Mouse (Mus musculus) layer of hippocampus, postnatal 10 days (tissue): ENCODE measurements around the gene Rom1. TPM values are rescaled to one million over a fixed set of nuclear protein-coding genes. Genes with fewer than 3 reads are reported as not detected.

Experiments
- DNase-seq, 2 experiments: peaks; one replicate each; pipeline ENCODE4 v3.0.0; 2021; ENCODE audit warnings: low spot score in 2 of 2
- total RNA-seq, 2 experiments: library from RNA; stranded (reverse); gene quantifications; 2 replicates each; pipeline ENCODE4 v1.2.3; 2021

Gene Rom1
- total RNA-seq, 2 experiments from 2014 or later, result 2.3 to 2.4 TPM

DNA sequence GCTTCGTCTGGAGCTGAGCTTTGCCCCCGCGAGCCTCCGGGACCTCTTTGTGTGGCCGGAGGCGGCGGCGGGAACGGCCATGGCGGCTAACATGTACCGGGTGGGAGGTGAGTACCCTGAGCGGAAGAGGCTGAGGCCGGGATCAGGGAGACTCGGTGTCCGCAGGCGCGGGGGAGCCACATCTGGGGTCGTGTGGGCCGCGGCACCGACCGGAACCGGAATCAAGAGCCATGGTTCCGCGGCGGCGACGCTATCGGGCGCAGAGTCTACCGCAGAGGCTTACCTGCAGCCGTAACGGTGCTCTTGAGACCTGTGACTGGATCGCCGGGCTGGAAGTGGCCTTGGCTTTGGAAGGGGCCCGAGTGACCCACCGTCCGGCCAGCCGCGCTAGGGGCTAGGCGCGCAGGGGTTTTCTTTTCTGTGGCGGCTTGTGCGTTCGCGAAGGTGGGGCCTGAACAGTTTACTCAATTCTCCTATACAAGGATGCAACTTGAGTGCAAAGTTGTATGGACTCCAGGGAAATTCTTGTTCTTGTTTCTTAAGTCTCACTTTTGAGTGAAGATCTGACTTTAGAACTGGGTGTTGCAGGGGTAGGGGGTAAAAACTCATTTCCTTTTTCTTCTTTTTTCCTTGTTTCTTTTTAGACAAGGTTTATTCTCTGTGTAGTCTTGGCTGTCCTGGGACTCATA is 13.3 kb upstream of the Rom1 start:
- DNase-seq, result no peak

DNA sequence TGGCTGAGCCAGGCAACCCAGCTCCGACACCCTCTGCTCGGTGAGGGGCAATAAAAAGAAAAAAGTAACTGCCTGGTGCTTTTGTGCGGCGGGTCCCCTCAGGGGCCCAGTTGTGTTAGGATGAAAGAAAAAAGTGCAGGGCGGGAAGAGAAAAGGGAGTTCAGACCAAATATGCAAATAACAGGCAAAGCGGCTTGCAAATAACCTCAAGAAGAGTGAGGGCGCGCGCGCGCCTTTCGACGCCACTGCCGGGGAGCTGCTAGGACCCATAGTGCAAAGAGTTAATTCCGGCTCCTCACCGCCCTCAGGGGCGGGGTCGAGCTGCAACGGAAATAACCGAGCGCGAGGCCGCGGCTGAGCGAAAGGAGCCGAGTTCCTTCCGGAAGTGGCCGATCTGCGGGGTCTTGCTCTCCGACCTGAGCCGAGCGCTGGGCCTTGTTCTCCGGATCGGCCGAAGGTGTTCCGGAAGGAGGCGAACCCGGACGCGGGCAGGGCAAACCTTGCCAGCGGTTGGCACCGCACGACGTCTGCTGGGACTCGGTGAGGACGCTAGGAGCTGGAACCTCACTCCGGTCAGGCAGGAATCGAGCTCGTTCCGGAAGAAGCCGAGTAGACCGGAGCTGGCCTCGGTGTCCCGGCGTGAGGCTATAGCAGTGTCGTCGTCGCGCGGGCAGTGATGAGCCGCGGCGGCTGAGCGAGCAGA is 12.5 kb upstream of the Rom1 start, which contains the start of gene Mta2:
Gene Mta2 (plus strand): TSS at position 361 of the 703 bp plus-strand sequence.
- DNase-seq, result peak; percentile 98

DNA sequence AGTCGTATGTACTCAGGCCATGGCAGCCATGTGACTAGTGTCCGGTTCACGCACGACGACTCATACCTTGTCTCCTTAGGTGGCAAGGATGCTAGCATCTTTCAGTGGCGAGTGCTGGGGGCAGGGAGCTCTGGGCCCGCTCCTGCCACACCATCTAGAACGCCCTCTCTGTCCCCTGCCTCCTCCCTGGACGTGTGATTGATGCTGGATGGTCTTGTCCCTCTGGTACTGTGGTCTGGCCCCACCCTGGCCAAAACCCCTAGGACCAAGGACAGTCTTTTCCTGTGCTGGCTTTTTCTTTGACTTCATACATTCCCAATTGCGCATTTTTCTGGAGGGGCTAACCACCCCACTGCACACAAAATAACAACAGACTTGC is 12.0 kb upstream of the Rom1 start:
- no peak for DNase-seq

DNA sequence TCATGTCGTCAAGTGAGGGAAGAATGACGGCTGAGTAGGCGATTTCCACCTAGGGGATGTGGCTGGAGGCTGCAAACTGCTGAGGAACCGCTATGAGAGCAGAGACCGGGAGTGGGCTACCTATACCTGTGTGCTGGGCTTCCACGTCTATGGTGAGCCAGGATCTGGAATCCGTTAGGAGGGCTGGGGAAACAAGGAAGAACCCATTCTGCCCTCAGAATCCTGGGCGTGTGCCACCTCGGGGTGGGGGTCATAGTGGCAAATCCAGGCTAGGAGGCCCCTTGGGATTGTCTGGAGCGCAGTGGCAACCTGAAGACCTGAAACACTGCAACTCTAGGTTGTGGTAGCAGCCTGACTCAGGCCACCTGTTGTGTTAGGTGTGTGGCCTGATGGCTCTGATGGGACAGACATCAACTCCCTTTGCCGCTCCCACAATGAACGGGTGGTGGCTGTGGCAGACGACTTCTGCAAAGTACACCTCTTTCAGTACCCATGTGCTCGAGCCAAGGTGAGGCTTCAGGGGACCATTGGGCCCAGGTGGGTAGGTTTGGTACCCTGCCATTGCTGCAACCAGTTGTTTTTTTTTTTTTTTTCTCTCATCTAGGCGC is 11.5 kb upstream of the Rom1 start:
- DNase-seq, result no peak

DNA sequence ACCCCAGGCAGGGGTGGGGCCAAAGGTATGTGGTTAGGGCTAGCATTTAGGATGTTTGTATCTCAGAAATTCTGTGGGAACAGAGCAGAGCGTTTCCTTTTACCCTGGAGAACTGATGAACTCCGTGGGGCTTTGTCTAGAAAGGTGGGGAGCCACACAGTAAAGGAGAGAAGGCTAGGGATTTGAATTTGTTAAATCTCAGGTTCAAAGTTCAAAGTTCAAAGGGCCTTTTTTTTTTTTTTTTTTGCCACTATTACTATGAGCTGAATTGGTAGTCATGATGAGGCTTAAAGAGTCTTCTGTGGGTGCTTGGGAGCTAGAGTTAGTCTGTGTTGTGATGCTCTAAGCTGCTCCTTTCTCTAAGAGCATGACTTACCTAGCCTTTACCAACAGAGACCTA is 7.6 kb upstream of the Rom1 start:
- no peak for DNase-seq

DNA sequence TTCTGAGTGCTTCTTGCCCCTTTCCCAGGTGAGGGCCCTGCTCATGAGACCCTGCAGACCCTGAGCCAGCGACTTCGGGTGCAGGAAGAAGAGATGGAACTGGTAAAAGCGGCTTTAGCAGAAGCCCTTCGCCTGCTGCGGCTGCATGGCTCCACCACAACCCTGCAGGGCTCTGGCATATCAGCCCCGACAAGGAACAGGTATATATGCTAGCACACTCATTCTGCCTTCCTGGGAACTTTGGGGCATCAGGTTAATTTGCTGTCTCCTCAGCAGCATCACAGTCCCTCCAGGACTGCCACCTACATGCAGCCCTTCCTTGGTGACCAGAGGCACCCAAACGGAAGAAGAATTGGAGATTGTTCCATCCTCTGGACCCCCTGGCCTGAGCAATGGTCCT is 1.6 kb upstream of the Rom1 start:
- DNase-seq, result no peak

DNA sequence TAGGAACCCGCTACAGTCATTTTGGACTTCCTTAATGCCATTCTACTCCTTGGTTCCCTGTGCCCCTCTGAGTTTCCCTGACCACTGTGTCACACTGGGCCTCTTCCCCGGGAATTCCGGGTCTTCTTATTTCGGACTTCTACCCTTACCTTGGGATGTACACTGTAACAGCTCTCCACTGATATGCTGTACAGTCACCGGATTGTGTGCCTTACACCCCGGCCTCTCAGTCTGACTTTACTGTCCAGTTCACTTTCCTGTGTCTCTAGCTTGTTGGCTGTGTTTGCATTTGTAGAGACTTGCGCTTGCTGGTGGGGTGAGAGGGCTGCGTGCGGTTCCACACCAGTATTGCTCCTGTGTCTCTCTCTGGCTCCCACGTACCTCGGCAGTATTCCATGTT is 961 bp upstream of the Rom1 start:
- no peak for DNase-seq

DNA sequence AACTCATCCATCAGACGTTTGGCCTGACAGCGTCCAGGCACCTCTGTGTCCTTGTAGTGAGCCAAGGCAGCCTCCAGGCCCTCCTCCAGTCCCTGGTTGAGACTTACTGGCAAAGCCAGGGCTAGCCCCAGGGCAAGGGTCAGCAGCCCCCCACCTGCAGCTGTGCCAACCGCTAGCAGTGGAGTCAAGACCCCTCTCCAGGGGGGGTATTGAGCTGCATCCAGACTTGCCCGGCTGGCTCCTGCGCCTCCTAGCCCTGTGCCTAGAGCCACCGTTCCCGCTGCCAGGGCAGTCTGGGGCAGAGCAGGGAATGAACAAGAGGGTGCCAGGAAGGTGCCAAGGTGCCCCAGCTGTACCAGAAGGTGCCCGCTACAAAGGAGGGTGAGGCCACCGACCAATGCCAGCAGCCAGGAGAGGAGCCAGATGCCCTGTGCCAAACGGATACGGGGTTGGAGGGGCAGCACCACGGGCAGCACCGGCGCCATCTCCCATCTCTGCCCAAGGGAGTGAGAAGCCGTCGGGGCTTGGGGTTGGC is 400 bp downstream of the Rom1 start:
- no peak for DNase-seq

DNA sequence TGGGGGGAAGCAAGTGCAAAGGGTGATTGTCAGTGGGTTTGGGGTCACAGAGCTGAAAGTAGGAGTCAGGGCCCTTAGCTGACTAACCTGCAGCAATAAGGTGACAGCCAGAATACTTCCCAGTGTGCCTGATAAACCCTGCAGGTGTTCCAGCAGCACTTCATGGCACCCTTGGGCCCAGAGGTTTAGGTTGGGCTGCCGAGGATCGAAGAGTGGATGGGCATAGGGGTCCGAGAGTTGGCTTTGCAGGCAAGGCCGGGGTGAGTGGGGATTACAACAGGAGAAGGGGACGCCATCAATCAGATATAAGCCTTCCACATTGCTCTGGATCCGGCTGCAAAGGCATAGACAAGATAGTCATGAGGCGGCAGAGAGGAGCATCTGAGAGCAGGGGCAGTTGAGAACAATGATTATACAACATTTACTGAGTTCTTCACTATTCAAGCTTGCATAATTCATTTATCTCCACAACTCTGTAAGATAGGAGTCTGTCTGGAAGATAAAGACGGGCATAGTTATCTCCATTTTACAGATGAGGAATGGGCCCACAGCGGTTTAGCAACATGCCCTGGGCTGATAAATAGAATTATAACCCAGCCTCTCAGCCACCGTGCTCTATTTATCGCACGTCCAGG is 1.1 kb downstream of the Rom1 start:
- DNase-seq, result no peak

DNA sequence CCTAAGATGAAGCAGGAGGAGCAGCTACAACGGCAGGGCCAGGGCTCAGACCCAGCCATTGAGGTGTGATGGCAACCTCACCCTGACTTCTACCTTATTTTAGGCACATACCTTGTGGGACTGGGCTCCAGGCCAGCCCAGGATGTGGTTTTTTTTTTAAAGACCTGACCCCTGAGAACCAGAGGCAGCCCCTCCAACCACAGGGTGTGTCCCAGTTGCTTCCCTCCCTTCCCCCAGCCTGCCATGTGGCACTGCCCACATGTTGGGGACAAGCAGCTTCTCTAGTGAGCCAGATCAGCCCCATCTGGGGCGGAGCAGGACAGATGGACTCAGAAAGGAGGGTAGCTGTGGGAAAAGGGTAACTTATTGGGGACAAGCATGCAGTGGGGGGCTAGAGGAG is 2.4 kb downstream of the Rom1 start:
- DNase-seq, result no peak

DNA sequence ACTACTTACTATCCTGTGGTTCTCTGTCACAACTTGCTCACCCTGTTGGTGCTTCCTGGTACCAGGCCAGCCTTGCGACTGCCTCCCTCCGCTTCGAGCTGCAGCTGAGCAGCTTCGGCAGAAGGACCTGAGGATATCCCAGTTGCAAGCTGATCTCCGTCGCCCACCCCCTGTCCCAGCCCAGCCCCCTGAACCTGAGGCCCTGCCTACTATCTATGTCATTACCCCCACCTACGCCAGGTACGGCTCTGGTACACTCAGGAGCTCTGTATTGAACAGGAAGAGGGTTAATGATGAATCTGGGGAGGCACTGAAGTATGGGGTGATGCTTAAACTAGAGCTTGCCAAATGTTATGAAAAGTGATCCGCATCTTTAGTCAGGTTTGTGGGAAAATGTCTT is 7.4 kb downstream of the Rom1 start:
- DNase-seq, result no peak

DNA sequence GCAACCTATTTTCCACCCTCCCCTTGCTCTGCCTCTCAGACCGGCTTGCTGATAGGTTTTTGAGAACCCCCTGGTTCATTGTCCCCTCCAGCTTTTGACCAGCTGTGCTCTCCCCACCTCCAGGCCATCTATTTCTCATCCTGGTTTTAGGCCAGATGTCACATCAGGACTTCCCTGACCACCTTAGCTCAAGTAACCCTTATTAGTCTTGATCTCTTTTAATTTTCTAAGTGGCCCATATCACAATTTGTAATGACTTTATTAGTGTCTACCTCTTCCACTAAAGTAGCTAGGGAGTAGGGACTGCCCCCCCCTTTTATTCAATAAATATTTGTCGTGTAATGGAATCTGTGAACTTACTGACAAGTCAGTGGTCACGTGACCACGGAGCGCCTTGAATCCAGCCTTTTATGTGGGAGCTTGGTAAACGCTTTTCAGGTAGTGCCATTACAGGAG is 8.3 kb downstream of the Rom1 start:
- no peak for DNase-seq

DNA sequence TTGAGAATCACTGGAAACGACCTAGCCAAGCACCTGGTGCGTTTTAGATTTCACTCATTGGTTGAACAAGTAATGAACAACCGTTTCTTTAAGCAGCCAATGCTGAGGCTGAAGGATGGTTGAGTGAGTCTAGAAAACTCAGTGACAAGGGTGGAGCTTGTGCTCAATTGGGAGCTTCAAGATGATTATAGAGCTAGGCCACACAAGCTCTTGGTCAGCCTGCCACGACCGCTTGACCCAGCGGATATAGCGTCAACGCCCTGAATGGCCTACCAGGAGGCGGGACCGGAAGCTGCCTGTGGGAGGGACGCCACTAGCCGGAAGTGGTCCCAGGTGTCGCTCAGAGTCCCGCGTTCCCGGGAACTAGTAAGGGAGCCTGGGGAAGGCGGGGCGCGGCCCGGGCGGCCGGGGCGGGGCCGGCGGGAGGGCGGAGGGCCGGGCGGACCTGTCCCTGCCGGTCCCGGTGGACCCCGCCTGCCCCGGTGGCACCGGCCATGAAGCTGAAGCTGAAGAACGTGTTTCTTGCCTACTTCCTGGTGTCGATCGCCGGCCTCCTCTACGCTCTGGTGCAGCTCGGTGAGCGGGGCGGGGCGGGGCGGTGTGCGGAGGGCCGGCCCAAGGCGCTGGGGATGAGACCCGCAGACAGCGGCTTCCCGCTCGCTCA is 9.0 kb downstream of the Rom1 start, which contains the start of gene B3gat3:
Gene B3gat3 (plus strand): TSS at position 302 of the 664 bp plus-strand sequence.
- DNase-seq, result peak; percentile 90 to 92

DNA sequence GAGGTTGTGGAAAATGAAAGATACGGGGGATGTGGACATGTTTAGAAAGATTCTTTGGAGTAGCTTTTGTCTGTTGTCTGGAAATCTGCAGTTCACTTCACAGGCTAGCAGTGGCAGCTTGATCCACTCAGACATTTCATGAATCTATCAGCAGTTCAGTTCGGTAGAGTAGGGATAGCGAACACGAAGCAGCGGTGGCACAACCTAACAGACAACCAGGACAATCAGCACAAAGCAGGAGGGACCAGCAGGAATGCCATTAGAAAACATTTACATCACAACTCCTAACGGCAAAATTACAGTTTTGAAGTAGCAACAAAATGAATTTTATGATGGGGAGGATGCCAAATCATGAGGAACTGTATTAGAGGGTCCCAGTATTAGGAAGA is 9.5 kb downstream of the Rom1 start:
- DNase-seq, result no peak

DNA sequence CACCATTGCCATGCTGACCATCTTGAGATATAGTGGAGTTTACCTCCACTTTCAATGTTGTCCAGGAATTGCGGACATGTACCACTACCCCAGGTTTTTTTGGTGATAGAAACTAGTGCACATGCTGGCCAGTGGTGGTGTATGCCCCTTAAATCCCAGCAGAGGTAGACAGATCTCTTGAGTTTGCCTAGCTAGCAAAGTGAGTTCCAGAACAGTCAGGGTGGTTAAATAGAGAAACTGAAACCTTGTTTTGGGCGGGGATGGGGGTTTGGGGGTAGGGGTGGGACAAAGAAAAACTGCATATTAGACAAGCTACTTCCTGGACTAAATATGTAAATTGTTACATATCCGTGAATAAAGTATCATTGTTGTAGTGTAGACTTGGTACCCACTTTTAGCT is 10.2 kb downstream of the Rom1 start:
- DNase-seq, result no peak

DNA sequence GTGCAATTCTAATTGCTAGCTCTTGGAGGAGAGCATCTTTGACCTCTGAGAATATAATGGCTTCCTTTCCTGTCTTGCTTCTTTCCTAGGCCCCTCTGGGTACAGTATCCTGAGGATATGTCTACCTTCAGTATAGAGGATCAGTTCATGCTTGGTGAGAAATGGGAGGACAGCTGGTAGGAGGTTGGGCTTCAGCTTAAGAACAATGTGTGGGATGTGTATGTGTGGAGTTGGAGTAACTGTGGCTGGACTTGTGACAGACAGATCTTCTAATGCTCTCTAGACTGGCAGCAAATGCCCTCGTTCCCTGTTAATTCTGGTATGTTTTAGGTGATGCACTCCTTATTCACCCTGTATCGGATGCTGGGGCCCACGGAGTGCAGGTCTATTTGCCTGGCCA is 14.9 kb downstream of the Rom1 start:
- no peak for DNase-seq

DNA sequence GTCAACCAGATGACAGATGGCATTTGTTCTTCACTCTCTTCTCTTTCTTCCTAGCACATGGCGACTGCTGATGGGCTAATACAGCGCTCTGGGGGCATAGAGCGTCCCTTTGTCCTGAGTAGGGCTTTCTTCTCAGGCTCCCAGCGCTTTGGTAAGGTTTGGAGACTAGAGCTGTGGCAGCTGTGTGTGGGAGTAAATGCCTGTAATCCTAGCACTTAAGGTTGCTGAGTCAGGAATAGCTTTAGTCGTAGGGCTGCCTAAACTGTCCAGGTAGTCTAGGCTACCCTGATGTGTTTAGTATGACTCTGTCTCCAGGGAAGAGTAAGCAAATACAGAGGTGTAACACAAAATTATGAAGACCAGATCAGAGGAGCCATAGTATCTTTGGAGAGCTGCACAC is 17.3 kb downstream of the Rom1 start:
- no peak for DNase-seq

DNA sequence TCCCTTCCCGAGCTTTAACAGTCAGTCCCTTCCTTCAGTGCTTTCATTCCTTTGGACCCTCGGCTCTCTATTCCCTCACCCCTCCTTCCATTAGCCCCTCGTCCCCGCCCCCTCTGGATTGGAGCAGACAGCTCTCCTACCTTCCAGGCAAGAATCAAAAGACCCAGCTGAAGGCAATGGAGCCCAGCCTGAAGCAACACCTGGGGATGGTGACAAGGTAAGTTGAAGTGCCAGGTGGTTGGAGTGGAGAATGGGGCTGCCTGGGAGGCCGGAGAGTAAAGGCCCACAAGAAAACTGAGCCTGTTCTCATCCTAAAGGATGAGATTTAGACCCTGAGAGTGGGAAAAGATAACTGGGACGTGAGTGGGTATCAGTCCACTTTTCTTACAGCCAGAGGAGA is 20.6 kb downstream of the Rom1 start:
- DNase-seq, result no peak

DNA sequence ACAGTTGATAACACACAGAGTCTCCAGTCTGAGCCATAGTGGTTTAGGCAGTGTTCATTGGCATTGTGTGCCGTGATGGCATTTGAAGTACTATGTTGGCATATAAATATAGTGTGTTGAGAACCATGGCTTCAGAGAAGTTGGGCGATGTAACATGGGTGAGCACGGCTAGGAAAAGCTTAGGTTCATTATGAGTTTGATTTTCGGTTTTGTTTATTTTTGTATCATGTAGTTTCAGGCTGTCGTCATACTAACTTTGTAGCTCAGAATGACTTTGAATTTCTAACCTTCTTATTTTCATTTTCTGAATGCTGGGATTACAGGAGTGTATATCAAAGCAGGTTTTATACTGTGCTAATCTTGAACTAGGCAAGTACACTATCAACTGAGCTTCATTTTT is 25.7 kb downstream of the Rom1 start:
- DNase-seq, result no peak

DNA sequence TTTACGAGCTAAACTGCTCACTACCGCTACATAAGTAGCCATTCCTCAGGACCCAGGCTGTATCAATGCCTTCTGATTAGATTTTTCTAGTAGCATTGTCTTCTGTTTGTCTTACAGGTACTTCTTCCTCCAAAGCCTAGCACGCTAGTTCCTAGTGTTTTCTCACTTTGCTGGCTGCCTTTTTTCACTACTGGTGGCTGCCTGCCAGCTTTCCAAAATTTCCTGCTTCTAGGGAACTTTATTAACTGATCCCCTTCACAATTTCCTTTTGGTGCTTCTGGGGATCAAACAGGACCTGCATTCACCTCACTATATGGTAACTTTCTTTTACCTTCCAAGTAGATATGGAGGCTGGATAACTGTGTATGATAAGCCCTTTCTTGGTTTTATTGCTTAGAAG is 30.1 kb downstream of the Rom1 start:
- DNase-seq, result no peak

DNA sequence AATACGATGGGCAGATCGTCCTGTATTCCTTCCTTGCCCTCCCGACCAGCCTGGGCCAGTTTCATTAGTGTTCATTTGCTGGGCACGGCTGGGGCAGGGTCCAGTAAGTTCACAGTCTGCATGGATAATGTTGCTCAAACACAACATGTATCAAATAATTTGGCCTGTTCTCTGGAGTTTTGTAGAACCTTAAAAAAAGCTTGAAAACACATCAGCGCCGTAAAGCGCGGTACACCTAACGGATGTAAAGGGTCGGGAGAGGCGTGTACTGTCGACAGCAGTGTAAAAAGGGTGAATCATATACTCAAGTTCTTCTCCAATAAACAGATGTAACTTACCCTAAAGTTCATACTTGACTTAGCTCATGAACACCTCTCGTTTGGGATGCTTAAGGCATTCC is 30.6 kb downstream of the Rom1 start:
- no peak for DNase-seq
